Comparison of ENCODE assay signal across 12 mouse cellular contexts in the genomic region with DNA sequence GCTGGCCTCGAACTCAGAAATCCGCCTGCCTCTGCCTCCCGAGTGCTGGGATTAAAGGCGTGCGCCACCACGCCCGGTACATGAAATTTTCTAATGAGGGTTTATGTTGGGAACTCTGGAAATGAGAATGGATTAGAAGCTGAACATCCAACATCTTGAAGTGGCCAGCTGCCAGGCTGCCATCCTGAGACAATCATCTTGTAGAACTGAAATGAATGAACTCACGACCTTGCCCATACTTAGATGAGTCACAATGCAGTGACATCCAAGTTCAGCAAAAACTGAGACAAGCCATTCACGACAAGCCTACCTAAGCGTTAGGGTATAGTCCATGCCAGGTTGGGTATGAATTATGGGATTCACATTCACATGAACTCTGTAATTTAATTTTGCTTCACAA.
DNase-seq lines count a peak whose midpoint lies in the region.
"Had no signal": no experiment of that assay in that cellular context is flagged by ENCODE, and none has a peak within 500 bp of the region (broad histone marks: within the 10 kb centered on the region; RNA-seq: fewer than 3 reads in every experiment).

No protein-coding gene starts in this region.

- DNase-seq in adrenal gland, adult (ENCODE audit: inconsistent age in 2 of 2, low spot score in 1 of 2): peak; percentile 26 to 71
- DNase-seq in adrenal gland, adult 18-20 months (ENCODE audit: low spot score in 2 of 2): no peak
- peak; percentile 24 for DNase-seq in adrenal gland, adult 8-10 months
- no peak for DNase-seq in adrenal gland, postnatal 14 days
- DNase-seq in adrenal gland, postnatal 25 days: peak; percentile 31
- DNase-seq in layer of hippocampus, postnatal 25 days (ENCODE audit: extremely low spot score in 1 of 2, low spot score in 1 of 2): no peak
- DNase-seq in yolk sac, embryonic 10.5 days (ENCODE audit: low spot score): no peak
- DNase-seq: cerebellum, adult 11-12 months; cerebellum, adult 2 months; cerebellum, adult 9-10 months; cerebellum, postnatal 10 days; cerebellum, postnatal 25 days had no signal

Comparison
In these comparisons a context has a peak if more than half of its experiments do, and no peak if none do; other contexts are left out.
1. DNase-seq: peak in adrenal gland, adult (2 of 2), adrenal gland, adult 8-10 months (single experiment) and adrenal gland, postnatal 25 days (single experiment); none in adrenal gland, adult 18-20 months (0 of 2), adrenal gland, postnatal 14 days (single experiment), layer of hippocampus, postnatal 25 days (0 of 2) and yolk sac, embryonic 10.5 days (single experiment).